Mouse (Mus musculus): ENCODE results near the gene Uck2. TPM values are rescaled to one million over a fixed set of nuclear protein-coding genes. Genes with fewer than 3 reads are reported as not detected.

Uck2 gene
- polyA plus RNA-seq, 2 experiments: 15.3 to 42.6 TPM

GRCm38 (mm10) chr1:167245180-167245641, 39.9 kb downstream of the Uck2 start:
- ATAC-seq (ENCODE audit: insufficient read depth): no peak

DNA sequence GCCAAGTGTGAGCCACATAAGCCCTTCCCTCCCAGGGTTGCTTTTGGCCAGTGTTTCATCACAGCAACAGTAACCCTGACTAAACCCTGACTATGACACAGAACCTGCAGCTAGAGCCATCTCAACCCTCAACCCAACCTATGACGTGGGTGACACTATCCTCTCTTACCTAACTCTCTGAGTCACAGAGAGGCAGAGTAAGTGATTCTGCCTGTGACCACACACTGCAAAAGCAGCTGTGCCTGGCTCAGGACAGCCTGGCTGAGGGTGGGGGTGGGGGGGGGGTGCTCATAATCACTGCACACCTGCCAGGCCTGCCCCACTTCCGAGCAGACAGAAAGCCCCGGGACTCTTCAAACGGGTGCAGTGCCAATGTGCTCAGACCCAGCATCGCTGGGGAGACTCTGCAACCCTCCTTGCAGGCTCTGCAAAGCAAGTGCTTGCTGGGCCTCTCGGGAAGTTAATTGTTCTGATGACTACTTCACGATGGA, 42.9 kb downstream of the Uck2 start:
- no peak overlapping the region for H3K9ac ChIP-seq (replicated peaks)
- no peaks in the 10 kb centered on the region for H3K27me3 ChIP-seq (ENCODE audit: control insufficient read depth, insufficient read depth, low read length)
- H3K4me2 ChIP-seq (ENCODE audit: low read depth): no peak overlapping the region
- ATAC-seq (ENCODE audit: insufficient read depth) (no peak), DNase-seq (ENCODE audit: low read depth in 3 of 3, low spot score in 3 of 3) (no peak)
- TF ChIP-seq CTCF (IDR thresholded peaks at IDR 0.05; ENCODE audit: low read depth) (no peak), EP300 (IDR thresholded peaks at IDR 0.05; ENCODE audit: low read depth) (no peak)
- H3K4me1 ChIP-seq (replicated peaks; ENCODE audit: control insufficient read depth in 2 of 2, insufficient read depth in 2 of 2, low read length in 1 of 2): peaks cover 5 to 14% of the 10 kb centered on the region in 2 experiments
- no peaks in the 10 kb centered on the region for H3K9me3 ChIP-seq (ENCODE audit: control insufficient read depth, low read length)
- H3K36me3 ChIP-seq (replicated peaks; ENCODE audit: control insufficient read depth, insufficient read depth, low read depth): no peaks in the 10 kb centered on the region
- no peak overlapping the region for H3K27ac ChIP-seq
- H3K4me3 ChIP-seq (ENCODE audit: insufficient read depth in 1 of 2, low read depth in 2 of 2, low read length in 2 of 2): no peak overlapping the region
- WGBS (ENCODE audit: insufficient replicate concordance): 50% methylated on average over 7 of the region's 7 CpGs

More at GRCm38 (mm10) chr1:167245180-167245641, 39.9 kb downstream of the Uck2 start:
- H3K36me3 ChIP-seq (replicated peaks; ENCODE audit: control insufficient read depth, insufficient read depth, low read depth): no peaks in the 10 kb centered on the region
- H3K4me3 ChIP-seq (ENCODE audit: insufficient read depth in 1 of 2, low read depth in 2 of 2, low read length in 2 of 2): no peak overlapping the region
- 73% methylated on average over 9 of the region's 9 CpGs for WGBS (ENCODE audit: insufficient replicate concordance)
- no peaks in the 10 kb centered on the region for H3K27me3 ChIP-seq (ENCODE audit: control insufficient read depth, insufficient read depth, low read length)
- no peak overlapping the region for H3K27ac ChIP-seq
- peaks cover 13 to 27% of the 10 kb centered on the region in 2 experiments for H3K4me1 ChIP-seq (replicated peaks; ENCODE audit: control insufficient read depth in 2 of 2, insufficient read depth in 2 of 2, low read length in 1 of 2)
- H3K9me3 ChIP-seq (ENCODE audit: control insufficient read depth, low read length): no peaks in the 10 kb centered on the region
- H3K4me2 ChIP-seq (ENCODE audit: low read depth): no peak overlapping the region
- 0 out of 2 replicates have a peak, but pooled peaks have one; percentile 3 for TF ChIP-seq CTCF (IDR thresholded peaks at IDR 0.05; ENCODE audit: low read depth)
- no peak for TF ChIP-seq EP300 (IDR thresholded peaks at IDR 0.05; ENCODE audit: low read depth)
- no peak for DNase-seq (ENCODE audit: low read depth in 3 of 3, low spot score in 3 of 3)
- H3K9ac ChIP-seq (replicated peaks): no peak overlapping the region

DNA sequence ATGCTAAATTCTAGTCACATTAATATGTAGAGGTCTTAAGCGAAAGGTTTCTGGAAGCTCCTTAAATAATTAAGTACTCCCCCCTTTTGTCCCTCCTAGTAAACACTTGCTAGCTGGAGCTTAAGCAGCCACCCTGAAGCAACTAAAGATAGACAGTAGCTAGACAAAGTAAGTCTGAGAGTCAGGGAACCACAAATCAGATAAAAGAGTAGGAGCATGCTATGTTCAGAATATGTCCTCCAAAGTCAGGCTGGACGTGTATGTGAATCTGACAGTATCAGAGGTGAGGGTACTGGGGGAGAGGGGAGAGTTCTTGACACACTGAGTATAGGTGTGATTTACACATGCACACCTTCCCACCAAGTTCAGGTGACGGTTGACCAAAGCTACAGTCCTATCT, 43.6 kb downstream of the Uck2 start:
- H3K4me2 ChIP-seq (ENCODE audit: low read depth): no peak overlapping the region
- TF ChIP-seq EP300 (IDR thresholded peaks at IDR 0.05; ENCODE audit: low read depth): no peak
- TF ChIP-seq CTCF (IDR thresholded peaks at IDR 0.05; ENCODE audit: low read depth): no peak
- H3K9me3 ChIP-seq (ENCODE audit: control insufficient read depth, low read length): no peaks in the 10 kb centered on the region
- no peak overlapping the region for H3K9ac ChIP-seq (replicated peaks)
- DNase-seq (ENCODE audit: low read depth in 3 of 3, low spot score in 3 of 3) (no peak), ATAC-seq (ENCODE audit: insufficient read depth) (no peak)
- WGBS (ENCODE audit: insufficient replicate concordance): 48% methylated on average over 3 of the region's 3 CpGs
- no peak overlapping the region for H3K27ac ChIP-seq
- H3K4me1 ChIP-seq (replicated peaks; ENCODE audit: control insufficient read depth in 2 of 2, insufficient read depth in 2 of 2, low read length in 1 of 2): peaks cover 0 to 7% of the 10 kb centered on the region in 2 experiments; a peak in 2 of 4 replicates
- no peak overlapping the region for H3K4me3 ChIP-seq (ENCODE audit: insufficient read depth in 1 of 2, low read depth in 2 of 2, low read length in 2 of 2)
- H3K36me3 ChIP-seq (replicated peaks; ENCODE audit: control insufficient read depth, insufficient read depth, low read depth): no peaks in the 10 kb centered on the region
- no peaks in the 10 kb centered on the region for H3K27me3 ChIP-seq (ENCODE audit: control insufficient read depth, insufficient read depth, low read length)

DNA sequence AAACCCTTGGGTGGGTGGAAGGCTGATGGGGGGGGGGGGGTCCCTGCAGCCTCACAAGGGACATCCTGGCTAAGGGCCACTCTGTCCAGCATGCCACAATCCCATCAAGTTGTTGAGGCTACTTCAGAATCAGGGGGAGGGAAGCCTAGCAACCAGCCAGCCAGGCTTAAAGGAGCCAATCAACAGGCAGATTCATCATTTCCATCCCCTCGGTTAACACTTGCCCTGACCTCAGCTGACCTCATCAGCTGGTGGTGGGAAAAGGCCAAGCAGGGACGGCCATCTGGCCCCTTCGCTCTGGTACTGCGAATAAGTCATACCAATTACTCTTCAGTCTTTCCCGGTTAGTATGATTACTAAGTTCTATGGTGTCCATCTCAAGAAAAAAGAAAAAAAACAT, 44.8 kb downstream of the Uck2 start:
- Histone ChIP-seq H3K4me2 (ENCODE audit: low read depth) (no peak overlapping the region), H3K27ac (no peak overlapping the region), H3K4me3 (ENCODE audit: insufficient read depth in 1 of 2, low read depth in 2 of 2, low read length in 2 of 2) (no peak overlapping the region), H3K27me3 (ENCODE audit: control insufficient read depth, insufficient read depth, low read length) (no peaks in the 10 kb centered on the region), H3K9ac (replicated peaks) (no peak overlapping the region), H3K4me1 (replicated peaks; ENCODE audit: control insufficient read depth in 2 of 2, insufficient read depth in 2 of 2, low read length in 1 of 2) (peaks cover 0 to 3% of the 10 kb centered on the region in 2 experiments; a peak in 2 of 4 replicates), H3K36me3 (replicated peaks; ENCODE audit: control insufficient read depth, insufficient read depth, low read depth) (peaks cover 2% of the 10 kb centered on the region; the same call in 1 of the 2 replicates), H3K9me3 (ENCODE audit: control insufficient read depth, low read length) (no peaks in the 10 kb centered on the region)
- 77% methylated on average over 5 of the region's 5 CpGs for WGBS (ENCODE audit: insufficient replicate concordance)
- ATAC-seq (ENCODE audit: insufficient read depth) (no peak), DNase-seq (ENCODE audit: low read depth in 3 of 3, low spot score in 3 of 3) (no peak)
- TF ChIP-seq EP300 (IDR thresholded peaks at IDR 0.05; ENCODE audit: low read depth) (no peak), CTCF (IDR thresholded peaks at IDR 0.05; ENCODE audit: low read depth) (no peak)

- 79% methylated on average over 12 of the region's 12 CpGs for WGBS (ENCODE audit: insufficient replicate concordance)
- no peak for DNase-seq (ENCODE audit: low read depth in 3 of 3, low spot score in 3 of 3)
- Histone ChIP-seq H3K9me3 (ENCODE audit: control insufficient read depth, low read length) (no peaks in the 10 kb centered on the region), H3K36me3 (replicated peaks; ENCODE audit: control insufficient read depth, insufficient read depth, low read depth) (peaks cover 4% of the 10 kb centered on the region), H3K4me3 (ENCODE audit: insufficient read depth in 1 of 2, low read depth in 2 of 2, low read length in 2 of 2) (no peak overlapping the region), H3K4me2 (ENCODE audit: low read depth) (no peak overlapping the region), H3K4me1 (replicated peaks; ENCODE audit: control insufficient read depth in 2 of 2, insufficient read depth in 2 of 2, low read length in 1 of 2) (peaks cover 0 to 3% of the 10 kb centered on the region in 2 experiments; a peak in 2 of 4 replicates), H3K27ac (no peak overlapping the region), H3K27me3 (ENCODE audit: control insufficient read depth, insufficient read depth, low read length) (no peaks in the 10 kb centered on the region), H3K9ac (replicated peaks) (no peak overlapping the region)
- ATAC-seq (ENCODE audit: insufficient read depth): no peak
- TF ChIP-seq CTCF (IDR thresholded peaks at IDR 0.05; ENCODE audit: low read depth) (no peak), EP300 (IDR thresholded peaks at IDR 0.05; ENCODE audit: low read depth) (no peak)
These were observed 45.2 kb downstream of the Uck2 start for GRCm38 (mm10) chr1:167239916-167240315.

All from liver, embryonic 14.5 days (tissue).